Mouse (Mus musculus) MEL (cell line): ENCODE data around the gene Kat6b. TPM values are rescaled to one million over a fixed set of nuclear protein-coding genes. Genes with fewer than 3 reads are reported as not detected.

Source experiments
- DNase-seq: peaks from one replicate; pipeline ENCODE4 v3.0.0; 2011; ENCODE audit warnings: low read depth, low spot score
- H3K27ac ChIP-seq: 2 replicates; pipeline ENCODE4 v1.5.1; 2012; ENCODE audit warnings: low read depth, mild to moderate bottlenecking, control low read depth, low read length, moderate library complexity; ENCODE audit not compliant: control insufficient read depth
- H3K27me3 ChIP-seq, 2 experiments: fragments of 150-350 bp in 1 of 2; sonication (generic) in 1 of 2; 2 replicates each; pipeline ENCODE4 v1.6.1; 2012; ENCODE audit warnings: low read length in 2 of 2, mild to moderate bottlenecking in 2 of 2, improper control_type of control experiment in 1 of 2, moderate library complexity in 1 of 2; ENCODE audit not compliant: insufficient read depth in 2 of 2, control insufficient read depth in 1 of 2
- H3K36me3 ChIP-seq, 2 experiments: 2 replicates each; pipeline ENCODE4 v1.6.1; 2012 to 2014; ENCODE audit warnings: low read length in 2 of 2, improper control_type of control experiment in 1 of 2, inconsistent platforms in 1 of 2, mild to moderate bottlenecking in 1 of 2; ENCODE audit not compliant: insufficient read depth in 2 of 2, control insufficient read depth in 1 of 2
- H3K4me1 ChIP-seq, 2 experiments: fragments of 150-350 bp in 1 of 2; sonication (generic) in 1 of 2; 2 replicates each; pipeline ENCODE4 v1.6.1; 2012; ENCODE audit warnings: low read length in 2 of 2, improper control_type of control experiment in 1 of 2, mild to moderate bottlenecking in 1 of 2; ENCODE audit not compliant: insufficient read depth in 2 of 2, control insufficient read depth in 1 of 2
- H3K4me3 ChIP-seq, 2 experiments: fragments of 150-350 bp in 1 of 2; sonication (generic) in 1 of 2; 2 replicates each; pipeline ENCODE4 v1.5.1; 2012; ENCODE audit warnings: low read depth in 2 of 2, low read length in 2 of 2, mild to moderate bottlenecking in 2 of 2, moderate library complexity in 2 of 2, control low read depth in 1 of 2, improper control_type of control experiment in 1 of 2; ENCODE audit not compliant: control insufficient read depth in 1 of 2, insufficient read depth in 1 of 2
- H3K79me2 ChIP-seq: 2 replicates; pipeline ENCODE4 v1.6.1; 2012; ENCODE audit warnings: mild to moderate bottlenecking, low read length, moderate library complexity; ENCODE audit not compliant: control insufficient read depth, poor library complexity, insufficient read depth
- H3K9ac ChIP-seq: 2 replicates; pipeline ENCODE4 v1.6.1; 2012; ENCODE audit warnings: low read depth, mild to moderate bottlenecking, control low read depth, low read length, moderate library complexity; ENCODE audit not compliant: control insufficient read depth, poor library complexity, severe bottlenecking
- H3K9me3 ChIP-seq: fragments of 150-350 bp; sonication (generic); replicated peaks from 2 replicates; pipeline ENCODE4 v1.6.1; 2012; ENCODE audit warnings: mild to moderate bottlenecking, low read length, improper control_type of control experiment, moderate library complexity; ENCODE audit not compliant: insufficient read depth
- BHLHE40 ChIP-seq: IDR thresholded peaks from 2 replicates; pipeline ENCODE4 v1.6.1; 2012; ENCODE audit warnings: low read depth, mild to moderate bottlenecking, inconsistent platforms, low read length, improper control_type of control experiment, borderline replicate concordance
- CHD2 ChIP-seq: IDR thresholded peaks from 2 replicates; pipeline ENCODE4 v1.6.1; 2011; ENCODE audit warnings: low read length, improper control_type of control experiment
- CTCF ChIP-seq, 3 experiments: IDR thresholded peaks in 2 of 3; conservative IDR thresholded peaks in 1 of 3; 2 replicates each; pipeline ENCODE4 v1.5.1; 2011 to 2012; ENCODE audit warnings: low read length in 3 of 3, low read depth in 2 of 3, mild to moderate bottlenecking in 2 of 3, improper control_type of control experiment in 1 of 3, inconsistent platforms in 1 of 3, mixed read lengths in 1 of 3, moderate library complexity in 1 of 3; ENCODE audit not compliant: control insufficient read depth in 1 of 3, insufficient read depth in 1 of 3, poor library complexity in 1 of 3, severe bottlenecking in 1 of 3
- E2F4 ChIP-seq: IDR thresholded peaks from 2 replicates; pipeline ENCODE4 v1.6.1; 2011; ENCODE audit warnings: low read depth, low read length, improper control_type of control experiment, borderline replicate concordance
- ELF1 ChIP-seq: IDR thresholded peaks from 2 replicates; pipeline ENCODE4 v1.6.1; 2014; ENCODE audit warnings: low read depth, mild to moderate bottlenecking, inconsistent platforms, low read length, improper control_type of control experiment, moderate library complexity
- EP300 ChIP-seq, 2 experiments: IDR thresholded peaks; 2 replicates each; pipeline ENCODE4 v1.6.1; 2011; ENCODE audit warnings: improper control_type of control experiment in 2 of 2, low read length in 2 of 2, low read depth in 1 of 2, mild to moderate bottlenecking in 1 of 2
- ETS1 ChIP-seq: IDR thresholded peaks from 2 replicates; pipeline ENCODE4 v1.6.1; 2012; ENCODE audit warnings: low read depth, mild to moderate bottlenecking, inconsistent platforms, low read length, improper control_type of control experiment, moderate library complexity
- GABPA ChIP-seq: IDR thresholded peaks from 2 replicates; pipeline ENCODE4 v1.6.1; 2012; ENCODE audit warnings: low read depth, mild to moderate bottlenecking, inconsistent platforms, low read length, improper control_type of control experiment, moderate library complexity
- GATA1 ChIP-seq: IDR thresholded peaks from 2 replicates; pipeline ENCODE4 v1.6.1; 2011; ENCODE audit warnings: low read depth, low read length, improper control_type of control experiment
- HCFC1 ChIP-seq: IDR thresholded peaks from 2 replicates; pipeline ENCODE4 v1.6.1; 2012; ENCODE audit warnings: low read depth, mild to moderate bottlenecking, inconsistent platforms, low read length, improper control_type of control experiment, moderate library complexity
- KAT2A ChIP-seq: conservative IDR thresholded peaks from 2 replicates; pipeline ENCODE4 v1.6.1; 2012; ENCODE audit warnings: low read depth, low read length, improper control_type of control experiment, inconsistent platforms
- MAFK ChIP-seq: IDR thresholded peaks from 2 replicates; pipeline ENCODE4 v1.6.1; 2011; ENCODE audit warnings: low read depth, mild to moderate bottlenecking, low read length, improper control_type of control experiment, borderline replicate concordance
- MAX ChIP-seq: IDR thresholded peaks from 2 replicates; pipeline ENCODE4 v1.6.1; 2011; ENCODE audit warnings: low read length, improper control_type of control experiment
- MXI1 ChIP-seq: IDR thresholded peaks from 2 replicates; pipeline ENCODE4 v1.6.1; 2011; ENCODE audit warnings: mild to moderate bottlenecking, low read depth, low read length, improper control_type of control experiment
- MYB ChIP-seq: IDR thresholded peaks from 2 replicates; pipeline ENCODE4 v1.6.1; 2011; ENCODE audit warnings: mild to moderate bottlenecking, low read depth, low read length, improper control_type of control experiment
- MYC ChIP-seq: IDR thresholded peaks from 2 replicates; pipeline ENCODE4 v1.6.1; 2011; ENCODE audit warnings: low read depth, mild to moderate bottlenecking, low read length, improper control_type of control experiment, moderate library complexity
- NELFE ChIP-seq: IDR thresholded peaks from 2 replicates; pipeline ENCODE4 v1.6.1; 2011; ENCODE audit warnings: low read depth, low read length, improper control_type of control experiment
- NRF1 ChIP-seq: IDR thresholded peaks from 2 replicates; pipeline ENCODE4 v1.6.1; 2014; ENCODE audit warnings: low read depth, mild to moderate bottlenecking, inconsistent platforms, low read length, improper control_type of control experiment, moderate library complexity; ENCODE audit not compliant: poor library complexity, insufficient read depth, severe bottlenecking
- POLR2A ChIP-seq, 2 experiments: IDR thresholded peaks; 2 replicates each; pipeline ENCODE4 v1.6.1; 2011 to 2012; ENCODE audit warnings: low read length in 2 of 2, mild to moderate bottlenecking in 2 of 2, control low read depth in 1 of 2, improper control_type of control experiment in 1 of 2, low read depth in 1 of 2, moderate library complexity in 1 of 2; ENCODE audit not compliant: control insufficient read depth in 1 of 2, insufficient read depth in 1 of 2, poor library complexity in 1 of 2
- POLR2AphosphoS5 ChIP-seq: IDR thresholded peaks from 2 replicates; pipeline ENCODE4 v1.6.1; 2012; ENCODE audit warnings: low read depth, borderline replicate concordance, mild to moderate bottlenecking, inconsistent platforms, low read length, moderate library complexity, mixed read lengths
- RAD21 ChIP-seq: IDR thresholded peaks from 2 replicates; pipeline ENCODE4 v1.6.1; 2011; ENCODE audit warnings: mild to moderate bottlenecking, low read depth, low read length, improper control_type of control experiment
- SIN3A ChIP-seq: IDR thresholded peaks from 2 replicates; pipeline ENCODE4 v1.6.1; 2012; ENCODE audit warnings: low read length, improper control_type of control experiment, inconsistent platforms
- TAL1 ChIP-seq: IDR thresholded peaks from 2 replicates; pipeline ENCODE4 v1.6.1; 2012; ENCODE audit warnings: mild to moderate bottlenecking, inconsistent platforms, low read length, moderate library complexity, mixed read lengths
- TCF12 ChIP-seq: IDR thresholded peaks from 2 replicates; pipeline ENCODE4 v1.6.1; 2014; ENCODE audit warnings: low read depth, mild to moderate bottlenecking, inconsistent platforms, low read length, improper control_type of control experiment, moderate library complexity
- UBTF ChIP-seq: IDR thresholded peaks from 2 replicates; pipeline ENCODE4 v1.6.1; 2012; ENCODE audit warnings: low read depth, mild to moderate bottlenecking, inconsistent platforms, low read length, improper control_type of control experiment, moderate library complexity, borderline replicate concordance; ENCODE audit not compliant: insufficient read depth
- USF1 ChIP-seq: IDR thresholded peaks from 2 replicates; pipeline ENCODE4 v1.6.1; 2014; ENCODE audit warnings: low read depth, mild to moderate bottlenecking, inconsistent platforms, low read length, improper control_type of control experiment, moderate library complexity
- USF2 ChIP-seq, 2 experiments: IDR thresholded peaks; 2 replicates each; pipeline ENCODE4 v1.6.1; 2011 to 2012; ENCODE audit warnings: improper control_type of control experiment in 2 of 2, low read length in 2 of 2, borderline replicate concordance in 1 of 2, inconsistent platforms in 1 of 2, low read depth in 1 of 2, mild to moderate bottlenecking in 1 of 2; ENCODE audit not compliant: insufficient read depth in 1 of 2
- ZC3H11A ChIP-seq: IDR thresholded peaks from 2 replicates; pipeline ENCODE4 v1.6.1; 2012; ENCODE audit warnings: low read depth, mild to moderate bottlenecking, inconsistent platforms, low read length, improper control_type of control experiment
- ZMIZ1 ChIP-seq: IDR thresholded peaks from 2 replicates; pipeline ENCODE4 v1.6.1; 2012; ENCODE audit warnings: low read depth, mild to moderate bottlenecking, inconsistent platforms, low read length, improper control_type of control experiment, moderate library complexity
- ZNF384 ChIP-seq: IDR thresholded peaks from 2 replicates; pipeline ENCODE4 v1.6.1; 2012; ENCODE audit warnings: low read depth, mild to moderate bottlenecking, inconsistent platforms, low read length, improper control_type of control experiment
- polyA plus RNA-seq, 2 experiments: library from polyadenylated mRNA; stranded (reverse) in 1 of 2; unstranded in 1 of 2; fragments of >175 nt in 1 of 2; fragments of >200 nt in 1 of 2; gene quantifications; 2 replicates each; pipeline versions ENCODE4 v1.2.1 to v1.2.4; 2012; ENCODE audit warnings: low replicate concordance in 2 of 2, low read depth in 1 of 2; ENCODE audit not compliant: insufficient read length in 2 of 2, insufficient read depth in 1 of 2, missing spikeins in 1 of 2
- total RNA-seq: library from RNA; depleted of rRNA; stranded (reverse); fragments of 300-350 nt; gene quantifications from 2 replicates; pipeline ENCODE4 v1.2.3, GENCODE M21; 2012

Kat6b gene
- total and polyA plus RNA-seq, 3 experiments: 1.8 to 5.4 TPM; not detected in 1

GRCm38 (mm10) chr14:21583051-21583450 lies 101.8 kb downstream of the Kat6b start:
- no peak for DNase-seq
- no peaks in the 10 kb centered on the region for H3K79me2 ChIP-seq
- no peaks in the 10 kb centered on the region for H3K9me3 ChIP-seq
- TF ChIP-seq KAT2A: no peak
- no peak for TF ChIP-seq USF1
- TF ChIP-seq ELF1: no peak
- no peak for TF ChIP-seq ZC3H11A
- TF ChIP-seq ZNF384: no peak
- TF ChIP-seq GABPA: no peak
- TF ChIP-seq MXI1: no peak
- TF ChIP-seq MYC: no peak
- TF ChIP-seq NRF1: no peak
- no peak for TF ChIP-seq CHD2
- TF ChIP-seq ETS1: no peak
- no peak for TF ChIP-seq POLR2A (IDR thresholded peaks at IDR 0.05; ENCODE audit: control insufficient read depth in 1 of 2, insufficient read depth in 1 of 2, low read depth in 1 of 2, low read length in 2 of 2, poor library complexity in 1 of 2)
- no peak for TF ChIP-seq BHLHE40
- TF ChIP-seq NELFE: no peak
- TF ChIP-seq RAD21: no peak
- no peak for TF ChIP-seq ZMIZ1
- TF ChIP-seq HCFC1: no peak
- peaks cover 0 to 22% of the 10 kb centered on the region in 2 experiments; a peak in 2 of 4 replicates for H3K36me3 ChIP-seq
- peaks cover 12 to 17% of the 10 kb centered on the region in 2 experiments for H3K4me1 ChIP-seq
- H3K4me3 ChIP-seq: no peak overlapping the region
- H3K9ac ChIP-seq: no peak overlapping the region
- H3K27me3 ChIP-seq: no peaks in the 10 kb centered on the region
- no peak overlapping the region for H3K27ac ChIP-seq

GRCm38 (mm10) chr14:21583868-21584267 lies 102.6 kb downstream of the Kat6b start:
- no peaks in the 10 kb centered on the region for H3K9me3 ChIP-seq
- no peaks in the 10 kb centered on the region for H3K27me3 ChIP-seq
- DNase-seq: peak; percentile 39
- H3K27ac ChIP-seq: peak overlapping the region; percentile 21
- no peaks in the 10 kb centered on the region for H3K79me2 ChIP-seq
- H3K4me1 ChIP-seq: peaks cover 16 to 17% of the 10 kb centered on the region in 2 experiments
- peak overlapping the region in 1 of 2 experiments; percentile 19; a peak in 1 of 4 replicates for H3K4me3 ChIP-seq
- H3K36me3 ChIP-seq: peaks cover 0 to 22% of the 10 kb centered on the region in 2 experiments; a peak in 2 of 4 replicates
- H3K9ac ChIP-seq: peak overlapping the region; percentile 31; the same call in 1 of the 2 replicates
- TF ChIP-seq MAFK (no peak), EP300 (IDR thresholded peaks at IDR 0.05; ENCODE audit: low read depth in 1 of 2, low read length in 2 of 2) (peak; percentile 57 to 72; a peak in 3 of 4 replicates), ZNF384 (no peak), SIN3A (peak; percentile 49; the same call in 1 of the 2 replicates), USF2 (IDR thresholded peaks at IDR 0.05; ENCODE audit: borderline replicate concordance in 1 of 2, insufficient read depth in 1 of 2, low read depth in 1 of 2, low read length in 2 of 2) (no peak), UBTF (no peak), MAX (peak; percentile 76; the same call in 1 of the 2 replicates), MYC (peak; percentile 77; the same call in 1 of the 2 replicates), NRF1 (no peak), USF1 (peak; percentile 73; the same call in 1 of the 2 replicates), POLR2AphosphoS5 (no peak), E2F4 (no peak), ETS1 (peak; percentile 56; the same call in 1 of the 2 replicates), MXI1 (peak; percentile 77), CTCF (IDR thresholded peaks at IDR 0.05 in 2 of 3, conservative IDR thresholded peaks at IDR 0.05 in 1 of 3; ENCODE audit: control insufficient read depth in 1 of 3, insufficient read depth in 1 of 3, low read depth in 2 of 3, low read length in 3 of 3, poor library complexity in 1 of 3, severe bottlenecking in 1 of 3) (no peak), TCF12 (peak; percentile 82), ZMIZ1 (no peak), MYB (no peak), TAL1 (0 out of 2 replicates have a peak, but pooled peaks have one; percentile 21), BHLHE40 (peak; percentile 73; the same call in 1 of the 2 replicates), GATA1 (peak; percentile 65)
